Mouse (Mus musculus) intestine, postnatal 0 days (tissue): ENCODE measurements around the gene Cnpy3. TPM values are rescaled to one million over a fixed set of nuclear protein-coding genes. Genes with fewer than 3 reads are reported as not detected.

Source experiments
- ATAC-seq: fragments of 200-750 bp; cut with Nextera tagmentation; 2 replicates; pipeline ENCODE4 v1.8.0; 2017; ENCODE audit warnings: mild to moderate bottlenecking, moderate TSS enrichment, moderate library complexity
- H3K27ac ChIP-seq: fragments of 300-500 bp; sonication (generic); 2 replicates; pipeline ENCODE4 v1.5.1; 2014; ENCODE audit warnings: mild to moderate bottlenecking, low read depth, low read length, moderate library complexity
- H3K27me3 ChIP-seq: fragments of 300-500 bp; sonication (generic); replicated peaks from 2 replicates; pipeline ENCODE4 v1.6.1; 2014; ENCODE audit warnings: low read length, mixed read lengths; ENCODE audit not compliant: control insufficient read depth, insufficient read depth
- H3K36me3 ChIP-seq: fragments of 300-500 bp; sonication (generic); 2 replicates; pipeline ENCODE4 v1.6.1; 2014; ENCODE audit warnings: mild to moderate bottlenecking, moderate library complexity; ENCODE audit not compliant: control insufficient read depth, insufficient read depth
- H3K4me1 ChIP-seq: fragments of 300-500 bp; sonication (generic); replicated peaks from 2 replicates; pipeline ENCODE4 v1.6.1; 2014; ENCODE audit warnings: antibody characterized with exemption, low read length, mixed read lengths; ENCODE audit not compliant: control insufficient read depth, insufficient read depth
- H3K4me2 ChIP-seq: fragments of 300-500 bp; sonication (generic); replicated peaks from 2 replicates; pipeline ENCODE4 v1.6.1; 2014; ENCODE audit warnings: low read depth, mild to moderate bottlenecking, moderate library complexity
- H3K4me3 ChIP-seq: fragments of 300-500 bp; sonication (generic); 2 replicates; pipeline ENCODE4 v1.5.1; 2014; ENCODE audit warnings: low read depth, low read length
- H3K9ac ChIP-seq: fragments of 300-500 bp; sonication (generic); 2 replicates; pipeline ENCODE4 v1.6.1; 2014; ENCODE audit warnings: mild to moderate bottlenecking, low read depth, low read length
- H3K9me3 ChIP-seq: fragments of 300-500 bp; sonication (generic); 2 replicates; pipeline ENCODE4 v1.6.1; 2016; ENCODE audit warnings: mixed run types; ENCODE audit not compliant: control insufficient read depth
- CTCF ChIP-seq: sonication (generic); IDR thresholded peaks from 2 replicates; pipeline ENCODE4 v1.5.1; 2016; ENCODE audit warnings: low read depth, mild to moderate bottlenecking, control low read depth, antibody characterized with exemption, moderate library complexity
- WGBS: fragments of 180-500 bp; shearing (Covaris S2); extraction: QIAGEN DNeasy Blood & Tissue Kit; methylation state at CpG from one replicate; pipeline ENCODE4 v1.1.7; 2014; 5-methylcytosine and 5-hydroxymethylcytosine counted together
- polyA plus RNA-seq: library from polyadenylated mRNA; unstranded; fragments of >200 nt; fragmentation: Nextera tagmentation; extraction: Ambion mirVana; gene quantifications from 2 replicates; pipeline ENCODE4 v1.2.1, GENCODE M21; 2015

Cnpy3 gene
- polyA plus RNA-seq, 1 experiment from 2014 or later, result 35.6 TPM

DNA sequence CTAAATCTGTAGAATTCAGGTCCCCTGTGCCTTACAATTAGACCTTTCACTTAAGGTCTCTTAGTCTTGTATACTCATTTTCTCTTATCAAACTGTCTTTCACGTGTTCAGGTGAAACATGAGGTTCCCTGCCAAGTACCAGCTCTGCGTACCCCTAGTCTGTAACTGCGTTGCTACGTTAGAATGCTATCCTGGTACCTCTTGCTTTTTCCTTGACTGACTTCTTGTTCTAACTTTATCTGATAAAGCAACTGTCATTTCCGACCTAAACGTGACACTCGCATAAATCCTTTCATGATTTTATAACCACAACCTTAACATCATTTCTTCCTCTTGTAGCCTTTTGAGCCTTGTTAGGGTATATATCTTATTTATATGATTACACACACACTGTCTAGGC, 39.6 kb downstream of the Cnpy3 start:
- 0 out of 2 replicates have a peak, but pooled peaks cover 16% of the 10 kb centered on the region for H3K36me3 ChIP-seq
- peak overlapping the region; percentile 79 for H3K4me3 ChIP-seq
- no peaks in the 10 kb centered on the region for H3K27me3 ChIP-seq
- peaks cover 5% of the 10 kb centered on the region; the same call in 1 of the 2 replicates for H3K4me1 ChIP-seq
- WGBS, result 30% methylated on average over 7 of the region's 7 CpGs
- H3K9me3 ChIP-seq, result no peaks in the 10 kb centered on the region
- 0 out of 2 replicates have a peak overlapping the region, but pooled peaks have one; percentile 35 for H3K27ac ChIP-seq
- H3K4me2 ChIP-seq, result peak overlapping the region; percentile 95
- ATAC-seq, result no peak
- peak overlapping the region; percentile 94 for H3K9ac ChIP-seq
- no peak for TF ChIP-seq CTCF

DNA sequence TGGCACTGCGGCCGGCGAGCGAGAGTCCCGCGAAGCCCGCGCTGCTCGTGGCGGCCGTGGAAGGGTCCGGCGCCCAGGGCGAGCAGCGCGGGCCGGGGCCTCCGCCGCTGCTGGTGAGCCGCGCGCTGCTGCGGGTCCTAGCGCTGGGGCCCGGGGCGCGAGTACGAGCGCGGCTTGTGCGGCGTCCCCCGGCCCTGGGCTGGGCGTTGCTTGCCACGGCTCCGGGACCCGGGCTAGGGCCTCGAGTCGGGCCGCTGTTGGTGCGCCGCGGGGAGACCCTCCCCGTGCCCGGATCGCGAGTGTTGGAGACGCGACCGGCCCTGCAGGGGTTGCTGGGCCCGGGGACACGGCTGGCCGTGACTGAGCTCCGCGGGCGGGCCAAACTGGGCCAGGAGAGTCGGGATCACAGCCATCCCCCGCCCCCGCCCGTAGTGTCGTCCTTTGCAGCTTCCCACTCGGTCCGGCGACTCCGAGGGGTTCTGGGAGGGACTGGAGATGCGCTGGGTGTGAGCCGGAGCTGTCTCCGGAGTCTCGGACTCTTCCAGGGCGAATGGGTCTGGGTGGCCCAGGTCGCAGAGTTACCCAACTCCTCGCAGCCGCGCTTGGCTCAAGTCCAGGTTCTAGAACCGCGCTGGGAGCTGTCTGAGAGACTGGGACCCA, 40.3 kb downstream of the Cnpy3 start:
- WGBS, result under 1% methylated on average over 64 of the region's 76 CpGs
- TF ChIP-seq CTCF, result no peak
- peak overlapping the region; percentile 65 for H3K27ac ChIP-seq
- no peaks in the 10 kb centered on the region for H3K27me3 ChIP-seq
- 0 out of 2 replicates have a peak, but pooled peaks cover 16% of the 10 kb centered on the region for H3K36me3 ChIP-seq
- peak overlapping the region; percentile 95 for H3K4me2 ChIP-seq
- H3K4me1 ChIP-seq, result peaks cover 5% of the 10 kb centered on the region; the same call in 1 of the 2 replicates
- H3K9me3 ChIP-seq, result no peaks in the 10 kb centered on the region
- ATAC-seq, result peak; percentile 58
- H3K9ac ChIP-seq, result peak overlapping the region; percentile 94
- H3K4me3 ChIP-seq, result peak overlapping the region; percentile 79

DNA sequence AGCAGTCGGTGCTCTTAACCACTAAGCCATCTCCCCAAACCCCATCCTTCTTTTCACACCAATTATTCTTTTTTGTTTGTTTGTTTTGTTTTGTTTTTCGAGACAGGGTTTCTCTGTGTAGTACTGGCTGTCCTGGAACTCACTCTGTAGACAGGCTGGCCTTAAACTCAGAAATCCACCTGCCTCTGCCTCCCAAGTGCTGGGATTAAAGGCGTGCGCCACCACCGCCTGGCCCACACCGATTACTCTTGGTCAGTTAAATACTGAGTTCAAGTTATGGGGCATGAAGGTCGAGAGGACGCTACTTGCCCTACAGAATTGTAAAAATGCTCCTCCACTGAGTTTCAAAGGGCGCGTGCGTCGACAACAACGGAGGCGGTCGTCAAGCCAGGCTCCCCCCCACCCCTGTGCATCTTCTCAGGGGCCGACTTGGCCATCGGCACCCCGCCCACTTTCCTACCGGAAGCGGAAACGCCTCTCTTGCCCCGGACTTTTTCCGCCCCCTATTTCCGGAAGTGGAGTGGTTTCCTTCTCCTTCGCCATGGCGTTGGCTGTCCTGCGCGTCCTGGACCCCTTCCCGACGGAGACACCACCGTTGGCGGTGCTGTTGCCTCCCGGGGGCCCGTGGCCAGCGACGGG, 40.9 kb downstream of the Cnpy3 start, which contains the start of gene Pex6:
TSS of gene Pex6 (plus strand) at position 505 of the 639 bp plus-strand sequence.
- peaks cover 5% of the 10 kb centered on the region; the same call in 1 of the 2 replicates for H3K4me1 ChIP-seq
- 6% methylated on average over 36 of the region's 36 CpGs for WGBS
- H3K4me3 ChIP-seq, result peak within 1 kb of the TSS; percentile 79
- 0 out of 2 replicates have a peak, but pooled peaks cover 16% of the 10 kb centered on the region for H3K36me3 ChIP-seq
- peak within 1 kb of the TSS; percentile 95 for H3K4me2 ChIP-seq
- no peak for TF ChIP-seq CTCF
- peak; percentile 85 for ATAC-seq
- H3K9ac ChIP-seq, result peak within 1 kb of the TSS; percentile 94
- no peaks in the 10 kb centered on the region for H3K9me3 ChIP-seq
- peak within 1 kb of the TSS; percentile 65 for H3K27ac ChIP-seq
- no peaks in the 10 kb centered on the region for H3K27me3 ChIP-seq

DNA sequence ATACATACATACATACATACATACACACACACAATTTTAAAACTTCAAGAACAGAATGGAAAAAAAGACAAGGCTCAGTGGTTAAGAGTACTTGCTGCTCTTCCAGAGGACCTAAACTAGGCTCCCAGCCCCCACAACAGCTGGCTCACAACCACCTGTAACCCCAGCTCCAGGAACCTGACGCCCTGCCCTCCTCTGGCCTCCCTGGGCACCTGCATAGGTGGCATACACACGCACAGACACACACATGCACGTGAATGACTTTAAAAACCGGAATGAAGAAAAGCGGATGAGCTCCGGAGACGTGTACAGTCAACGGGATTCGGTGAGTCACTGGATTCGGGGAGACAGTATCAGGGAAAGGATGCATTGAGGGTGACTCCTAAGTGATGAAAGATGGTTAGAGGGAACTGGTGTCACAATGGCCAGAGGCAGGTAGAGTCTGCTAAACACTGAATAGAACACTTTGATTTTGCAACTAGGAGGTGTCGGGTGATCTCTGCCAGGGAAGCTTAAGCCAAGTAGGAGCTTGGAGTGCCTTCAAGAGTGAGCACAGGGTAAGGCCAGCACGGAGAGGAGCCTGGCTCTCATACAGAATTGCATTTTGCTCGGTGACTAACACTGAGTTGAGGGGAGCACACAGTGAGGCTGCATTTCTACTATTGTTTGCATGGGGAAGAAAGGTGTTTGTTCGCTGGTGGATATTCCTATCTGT, 45.5 kb downstream of the Cnpy3 start:
- no peak for ATAC-seq
- no peaks in the 10 kb centered on the region for H3K9me3 ChIP-seq
- no peak overlapping the region for H3K4me2 ChIP-seq
- no peak overlapping the region for H3K4me3 ChIP-seq
- no peak for TF ChIP-seq CTCF
- no peaks in the 10 kb centered on the region for H3K27me3 ChIP-seq
- 95% methylated on average over 14 of the region's 14 CpGs for WGBS
- no peak overlapping the region for H3K9ac ChIP-seq
- 0 out of 2 replicates have a peak, but pooled peaks cover 10% of the 10 kb centered on the region for H3K4me1 ChIP-seq
- no peak overlapping the region for H3K27ac ChIP-seq
- no peaks in the 10 kb centered on the region for H3K36me3 ChIP-seq

DNA sequence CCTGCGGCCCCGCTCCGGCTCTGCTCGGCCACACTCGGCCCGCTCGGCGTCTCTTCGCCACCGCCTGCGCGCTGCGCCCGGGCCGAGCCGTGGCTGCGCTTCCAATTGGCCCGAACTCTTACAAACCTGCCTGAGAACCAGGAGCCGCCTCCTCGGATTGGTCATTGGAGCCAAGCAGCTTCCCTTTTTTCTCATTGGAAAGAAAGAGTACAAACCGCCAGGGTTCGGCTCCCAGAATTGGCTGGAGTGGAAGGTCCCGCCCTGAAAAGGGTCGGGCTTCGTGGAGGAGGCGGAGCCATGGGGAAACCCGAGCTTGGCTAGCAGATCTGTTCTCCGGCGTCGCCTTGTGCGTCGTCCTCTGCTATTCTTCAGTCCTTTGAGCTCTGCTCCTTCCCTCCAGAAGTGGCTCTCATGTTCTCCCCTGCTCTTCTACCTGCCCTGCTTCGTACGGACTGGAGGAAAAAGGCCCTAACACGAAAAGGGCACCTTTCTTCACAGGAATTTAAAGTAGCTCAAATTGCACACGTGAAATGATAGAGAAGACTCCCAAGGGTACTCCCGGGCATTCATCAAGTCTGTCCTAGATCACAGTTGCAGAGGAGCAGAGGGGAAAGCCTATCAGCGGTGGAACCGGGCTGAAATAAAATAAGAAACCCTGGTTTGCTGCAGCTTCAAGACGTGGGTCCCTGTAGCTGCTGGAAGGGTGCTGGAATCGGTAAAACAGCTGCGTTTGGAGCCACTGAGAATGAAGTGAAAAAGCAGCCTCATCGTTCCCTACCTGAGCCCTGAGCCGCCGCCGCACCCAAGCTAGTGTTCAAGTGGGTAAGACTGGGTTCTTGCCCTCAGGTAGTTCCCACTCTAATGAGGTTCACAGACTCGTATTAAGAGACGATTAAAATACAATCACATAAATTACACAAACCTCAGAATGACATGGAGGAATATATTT, 46.9 kb downstream of the Cnpy3 start, which contains the start of gene Ppp2r5d:
TSS of gene Ppp2r5d (minus strand) at position 225 of the 949 bp plus-strand sequence.
- Histone ChIP-seq H3K4me2 (peak within 1 kb of the TSS; percentile 85), H3K4me3 (peak within 1 kb of the TSS; percentile 72), H3K27me3 (no peaks in the 10 kb centered on the region), H3K36me3 (no peaks in the 10 kb centered on the region), H3K9ac (peak within 1 kb of the TSS; percentile 71), H3K9me3 (no peaks in the 10 kb centered on the region), H3K27ac (peak within 1 kb of the TSS; percentile 66), H3K4me1 (0 out of 2 replicates have a peak, but pooled peaks cover 10% of the 10 kb centered on the region)
- ATAC-seq, result peak; percentile 95
- under 1% methylated on average over 48 of the region's 48 CpGs for WGBS
- no peak for TF ChIP-seq CTCF
